Mouse (Mus musculus) MEL (cell line): Measurements from ENCODE around the gene Gm17581. TPM values are rescaled to one million over a fixed set of nuclear protein-coding genes. Genes with fewer than 3 reads are reported as not detected.
A peak's percentile ranks its signal among the peaks of the same experiment; 100 is the strongest.

ENCODE experiments used
- DNase-seq: peaks from one replicate; pipeline ENCODE4 v3.0.0; 2011; ENCODE audit warnings: low read depth, low spot score
- H3K27ac ChIP-seq: 2 replicates; pipeline ENCODE4 v1.5.1; 2012; ENCODE audit warnings: low read depth, mild to moderate bottlenecking, control low read depth, low read length, moderate library complexity; ENCODE audit not compliant: control insufficient read depth
- H3K27me3 ChIP-seq, 2 experiments: fragments of 150-350 bp in 1 of 2; sonication (generic) in 1 of 2; 2 replicates each; pipeline ENCODE4 v1.6.1; 2012; ENCODE audit warnings: low read length in 2 of 2, mild to moderate bottlenecking in 2 of 2, improper control_type of control experiment in 1 of 2, moderate library complexity in 1 of 2; ENCODE audit not compliant: insufficient read depth in 2 of 2, control insufficient read depth in 1 of 2
- H3K36me3 ChIP-seq, 2 experiments: 2 replicates each; pipeline ENCODE4 v1.6.1; 2012 to 2014; ENCODE audit warnings: low read length in 2 of 2, improper control_type of control experiment in 1 of 2, inconsistent platforms in 1 of 2, mild to moderate bottlenecking in 1 of 2; ENCODE audit not compliant: insufficient read depth in 2 of 2, control insufficient read depth in 1 of 2
- H3K4me1 ChIP-seq, 2 experiments: fragments of 150-350 bp in 1 of 2; sonication (generic) in 1 of 2; 2 replicates each; pipeline ENCODE4 v1.6.1; 2012; ENCODE audit warnings: low read length in 2 of 2, improper control_type of control experiment in 1 of 2, mild to moderate bottlenecking in 1 of 2; ENCODE audit not compliant: insufficient read depth in 2 of 2, control insufficient read depth in 1 of 2
- H3K4me3 ChIP-seq, 2 experiments: fragments of 150-350 bp in 1 of 2; sonication (generic) in 1 of 2; 2 replicates each; pipeline ENCODE4 v1.5.1; 2012; ENCODE audit warnings: low read depth in 2 of 2, low read length in 2 of 2, mild to moderate bottlenecking in 2 of 2, moderate library complexity in 2 of 2, control low read depth in 1 of 2, improper control_type of control experiment in 1 of 2; ENCODE audit not compliant: control insufficient read depth in 1 of 2, insufficient read depth in 1 of 2
- H3K79me2 ChIP-seq: 2 replicates; pipeline ENCODE4 v1.6.1; 2012; ENCODE audit warnings: mild to moderate bottlenecking, low read length, moderate library complexity; ENCODE audit not compliant: control insufficient read depth, poor library complexity, insufficient read depth
- H3K9ac ChIP-seq: 2 replicates; pipeline ENCODE4 v1.6.1; 2012; ENCODE audit warnings: low read depth, mild to moderate bottlenecking, control low read depth, low read length, moderate library complexity; ENCODE audit not compliant: control insufficient read depth, poor library complexity, severe bottlenecking
- H3K9me3 ChIP-seq: fragments of 150-350 bp; sonication (generic); replicated peaks from 2 replicates; pipeline ENCODE4 v1.6.1; 2012; ENCODE audit warnings: mild to moderate bottlenecking, low read length, improper control_type of control experiment, moderate library complexity; ENCODE audit not compliant: insufficient read depth
- BHLHE40 ChIP-seq: IDR thresholded peaks from 2 replicates; pipeline ENCODE4 v1.6.1; 2012; ENCODE audit warnings: low read depth, mild to moderate bottlenecking, inconsistent platforms, low read length, improper control_type of control experiment, borderline replicate concordance
- CTCF ChIP-seq, 3 experiments: IDR thresholded peaks in 2 of 3; conservative IDR thresholded peaks in 1 of 3; 2 replicates each; pipeline ENCODE4 v1.5.1; 2011 to 2012; ENCODE audit warnings: low read length in 3 of 3, low read depth in 2 of 3, mild to moderate bottlenecking in 2 of 3, improper control_type of control experiment in 1 of 3, inconsistent platforms in 1 of 3, mixed read lengths in 1 of 3, moderate library complexity in 1 of 3; ENCODE audit not compliant: control insufficient read depth in 1 of 3, insufficient read depth in 1 of 3, poor library complexity in 1 of 3, severe bottlenecking in 1 of 3
- E2F4 ChIP-seq: IDR thresholded peaks from 2 replicates; pipeline ENCODE4 v1.6.1; 2011; ENCODE audit warnings: low read depth, low read length, improper control_type of control experiment, borderline replicate concordance
- EP300 ChIP-seq, 2 experiments: IDR thresholded peaks; 2 replicates each; pipeline ENCODE4 v1.6.1; 2011; ENCODE audit warnings: improper control_type of control experiment in 2 of 2, low read length in 2 of 2, low read depth in 1 of 2, mild to moderate bottlenecking in 1 of 2
- ETS1 ChIP-seq: IDR thresholded peaks from 2 replicates; pipeline ENCODE4 v1.6.1; 2012; ENCODE audit warnings: low read depth, mild to moderate bottlenecking, inconsistent platforms, low read length, improper control_type of control experiment, moderate library complexity
- HCFC1 ChIP-seq: IDR thresholded peaks from 2 replicates; pipeline ENCODE4 v1.6.1; 2012; ENCODE audit warnings: low read depth, mild to moderate bottlenecking, inconsistent platforms, low read length, improper control_type of control experiment, moderate library complexity
- KAT2A ChIP-seq: conservative IDR thresholded peaks from 2 replicates; pipeline ENCODE4 v1.6.1; 2012; ENCODE audit warnings: low read depth, low read length, improper control_type of control experiment, inconsistent platforms
- MAX ChIP-seq: IDR thresholded peaks from 2 replicates; pipeline ENCODE4 v1.6.1; 2011; ENCODE audit warnings: low read length, improper control_type of control experiment
- MAZ ChIP-seq: IDR thresholded peaks from 2 replicates; pipeline ENCODE4 v1.6.1; 2012; ENCODE audit warnings: low read depth, mild to moderate bottlenecking, inconsistent platforms, low read length, improper control_type of control experiment
- MEF2A ChIP-seq: IDR thresholded peaks from 2 replicates; pipeline ENCODE4 v1.6.1; 2014; ENCODE audit warnings: low read depth, mild to moderate bottlenecking, inconsistent platforms, low read length, improper control_type of control experiment; ENCODE audit not compliant: poor library complexity, insufficient replicate concordance, severe bottlenecking; ENCODE audit errors: extremely low read depth
- MXI1 ChIP-seq: IDR thresholded peaks from 2 replicates; pipeline ENCODE4 v1.6.1; 2011; ENCODE audit warnings: mild to moderate bottlenecking, low read depth, low read length, improper control_type of control experiment
- MYB ChIP-seq: IDR thresholded peaks from 2 replicates; pipeline ENCODE4 v1.6.1; 2011; ENCODE audit warnings: mild to moderate bottlenecking, low read depth, low read length, improper control_type of control experiment
- MYC ChIP-seq: IDR thresholded peaks from 2 replicates; pipeline ENCODE4 v1.6.1; 2011; ENCODE audit warnings: low read depth, mild to moderate bottlenecking, low read length, improper control_type of control experiment, moderate library complexity
- NELFE ChIP-seq: IDR thresholded peaks from 2 replicates; pipeline ENCODE4 v1.6.1; 2011; ENCODE audit warnings: low read depth, low read length, improper control_type of control experiment
- NRF1 ChIP-seq: IDR thresholded peaks from 2 replicates; pipeline ENCODE4 v1.6.1; 2014; ENCODE audit warnings: low read depth, mild to moderate bottlenecking, inconsistent platforms, low read length, improper control_type of control experiment, moderate library complexity; ENCODE audit not compliant: poor library complexity, insufficient read depth, severe bottlenecking
- POLR2AphosphoS2 ChIP-seq: IDR thresholded peaks from 2 replicates; pipeline ENCODE4 v1.6.1; 2011; ENCODE audit warnings: low read length, improper control_type of control experiment
- RAD21 ChIP-seq: IDR thresholded peaks from 2 replicates; pipeline ENCODE4 v1.6.1; 2011; ENCODE audit warnings: mild to moderate bottlenecking, low read depth, low read length, improper control_type of control experiment
- RCOR1 ChIP-seq: IDR thresholded peaks from 2 replicates; pipeline ENCODE4 v1.6.1; 2012; ENCODE audit warnings: low read depth, mild to moderate bottlenecking, inconsistent platforms, low read length, improper control_type of control experiment
- SIN3A ChIP-seq: IDR thresholded peaks from 2 replicates; pipeline ENCODE4 v1.6.1; 2012; ENCODE audit warnings: low read length, improper control_type of control experiment, inconsistent platforms
- SMC3 ChIP-seq: IDR thresholded peaks from 2 replicates; pipeline ENCODE4 v1.6.1; 2011; ENCODE audit warnings: low read depth, low read length, improper control_type of control experiment
- TAL1 ChIP-seq: IDR thresholded peaks from 2 replicates; pipeline ENCODE4 v1.6.1; 2012; ENCODE audit warnings: mild to moderate bottlenecking, inconsistent platforms, low read length, moderate library complexity, mixed read lengths
- TBP ChIP-seq: IDR thresholded peaks from 2 replicates; pipeline ENCODE4 v1.8.0; 2011; ENCODE audit warnings: low read depth, low read length, improper control_type of control experiment
- USF1 ChIP-seq: IDR thresholded peaks from 2 replicates; pipeline ENCODE4 v1.6.1; 2014; ENCODE audit warnings: low read depth, mild to moderate bottlenecking, inconsistent platforms, low read length, improper control_type of control experiment, moderate library complexity
- USF2 ChIP-seq, 2 experiments: IDR thresholded peaks; 2 replicates each; pipeline ENCODE4 v1.6.1; 2011 to 2012; ENCODE audit warnings: improper control_type of control experiment in 2 of 2, low read length in 2 of 2, borderline replicate concordance in 1 of 2, inconsistent platforms in 1 of 2, low read depth in 1 of 2, mild to moderate bottlenecking in 1 of 2; ENCODE audit not compliant: insufficient read depth in 1 of 2
- ZC3H11A ChIP-seq: IDR thresholded peaks from 2 replicates; pipeline ENCODE4 v1.6.1; 2012; ENCODE audit warnings: low read depth, mild to moderate bottlenecking, inconsistent platforms, low read length, improper control_type of control experiment
- ZNF384 ChIP-seq: IDR thresholded peaks from 2 replicates; pipeline ENCODE4 v1.6.1; 2012; ENCODE audit warnings: low read depth, mild to moderate bottlenecking, inconsistent platforms, low read length, improper control_type of control experiment
- polyA plus RNA-seq, 2 experiments: library from polyadenylated mRNA; stranded (reverse) in 1 of 2; unstranded in 1 of 2; fragments of >175 nt in 1 of 2; fragments of >200 nt in 1 of 2; gene quantifications; 2 replicates each; pipeline versions ENCODE4 v1.2.1 to v1.2.4; 2012; ENCODE audit warnings: low replicate concordance in 2 of 2, low read depth in 1 of 2; ENCODE audit not compliant: insufficient read length in 2 of 2, insufficient read depth in 1 of 2, missing spikeins in 1 of 2
- total RNA-seq: library from RNA; depleted of rRNA; stranded (reverse); fragments of 300-350 nt; gene quantifications from 2 replicates; pipeline ENCODE4 v1.2.3, GENCODE M21; 2012

Gm17581 gene
- total and polyA plus RNA-seq, 3 experiments: not detected

GRCm38 (mm10) chr2:155696091-155696558 lies 39.5 kb downstream of the Gm17581 start:
- H3K27me3 ChIP-seq: no peaks in the 10 kb centered on the region
- H3K4me1 ChIP-seq: peaks cover 2 to 3% of the 10 kb centered on the region in 2 experiments; a peak in 2 of 4 replicates
- TF ChIP-seq MEF2A: no peak
- peak; percentile 52; the same call in 1 of the 2 replicates for TF ChIP-seq HCFC1
- TF ChIP-seq RAD21: peak; percentile 47
- TF ChIP-seq KAT2A: no peak
- TF ChIP-seq NRF1: no peak
- TF ChIP-seq TBP: peak; percentile 54; the same call in 1 of the 2 replicates
- no peak for TF ChIP-seq EP300 (IDR thresholded peaks at IDR 0.05; ENCODE audit: low read depth in 1 of 2, low read length in 2 of 2)
- peak; percentile 2; the same call in 1 of the 2 replicates for TF ChIP-seq ZNF384
- TF ChIP-seq BHLHE40: peak; percentile 98
- TF ChIP-seq SIN3A: peak; percentile 63
- peak; percentile 91 to 98 (median 95) for TF ChIP-seq CTCF (IDR thresholded peaks at IDR 0.05 in 2 of 3, conservative IDR thresholded peaks at IDR 0.05 in 1 of 3; ENCODE audit: control insufficient read depth in 1 of 3, insufficient read depth in 1 of 3, low read depth in 2 of 3, low read length in 3 of 3, poor library complexity in 1 of 3, severe bottlenecking in 1 of 3)
- peak; percentile 85 for TF ChIP-seq SMC3
- 0 out of 2 replicates have a peak, but pooled peaks have one; percentile 17 for TF ChIP-seq MXI1
- TF ChIP-seq MYC: 0 out of 2 replicates have a peak, but pooled peaks have one; percentile 41
- peak in 1 of 2 experiments; percentile 63; a peak in 1 of 4 replicates for TF ChIP-seq USF2 (IDR thresholded peaks at IDR 0.05; ENCODE audit: borderline replicate concordance in 1 of 2, insufficient read depth in 1 of 2, low read depth in 1 of 2, low read length in 2 of 2)
- peak; percentile 92 for TF ChIP-seq USF1
- no peak overlapping the region for H3K27ac ChIP-seq
- H3K79me2 ChIP-seq: peaks cover 10% of the 10 kb centered on the region
- peak; percentile 88 for DNase-seq
- H3K36me3 ChIP-seq: peaks cover 0 to 3% of the 10 kb centered on the region in 2 experiments; a peak in 1 of 4 replicates
- H3K4me3 ChIP-seq: peak overlapping the region in 1 of 2 experiments; percentile 28; a peak in 1 of 4 replicates
- H3K9me3 ChIP-seq: no peaks in the 10 kb centered on the region
- 0 out of 2 replicates have a peak overlapping the region, but pooled peaks have one; percentile 34 for H3K9ac ChIP-seq

- Histone ChIP-seq H3K4me3 (no peak overlapping the region), H3K36me3 (peaks cover 0 to 6% of the 10 kb centered on the region in 2 experiments; a peak in 2 of 4 replicates), H3K9me3 (no peaks in the 10 kb centered on the region), H3K4me1 (peaks cover 3 to 7% of the 10 kb centered on the region in 2 experiments; a peak in 2 of 4 replicates), H3K27me3 (no peaks in the 10 kb centered on the region), H3K27ac (no peak overlapping the region), H3K79me2 (peaks cover 18% of the 10 kb centered on the region), H3K9ac (no peak overlapping the region)
- TF ChIP-seq MYB: no peak
- TF ChIP-seq ZC3H11A: no peak
- TF ChIP-seq TBP: no peak
- TF ChIP-seq USF2 (IDR thresholded peaks at IDR 0.05; ENCODE audit: borderline replicate concordance in 1 of 2, insufficient read depth in 1 of 2, low read depth in 1 of 2, low read length in 2 of 2): no peak
- no peak for TF ChIP-seq MAZ
- TF ChIP-seq POLR2AphosphoS2: no peak
- no peak for TF ChIP-seq ETS1
- TF ChIP-seq RCOR1: no peak
- TF ChIP-seq E2F4: no peak
- TF ChIP-seq ZNF384: no peak
- TF ChIP-seq MAX: no peak
- no peak for TF ChIP-seq TAL1
- no peak for TF ChIP-seq NELFE
- no peak for TF ChIP-seq MYC
- no peak for TF ChIP-seq MXI1
- no peak for TF ChIP-seq MEF2A
- DNase-seq: no peak
These were observed 40.4 kb downstream of the Gm17581 start for GRCm38 (mm10) chr2:155695316-155695715.
